Mouse (Mus musculus) retina, postnatal 7 days (tissue): Measurements from ENCODE around the gene Ubash3a.

ENCODE experiments used
- DNase-seq: peaks from one replicate; pipeline ENCODE4 v3.0.0-alpha.2; 2012; ENCODE audit warnings: low read depth, low spot score

Ubash3a gene

DNA sequence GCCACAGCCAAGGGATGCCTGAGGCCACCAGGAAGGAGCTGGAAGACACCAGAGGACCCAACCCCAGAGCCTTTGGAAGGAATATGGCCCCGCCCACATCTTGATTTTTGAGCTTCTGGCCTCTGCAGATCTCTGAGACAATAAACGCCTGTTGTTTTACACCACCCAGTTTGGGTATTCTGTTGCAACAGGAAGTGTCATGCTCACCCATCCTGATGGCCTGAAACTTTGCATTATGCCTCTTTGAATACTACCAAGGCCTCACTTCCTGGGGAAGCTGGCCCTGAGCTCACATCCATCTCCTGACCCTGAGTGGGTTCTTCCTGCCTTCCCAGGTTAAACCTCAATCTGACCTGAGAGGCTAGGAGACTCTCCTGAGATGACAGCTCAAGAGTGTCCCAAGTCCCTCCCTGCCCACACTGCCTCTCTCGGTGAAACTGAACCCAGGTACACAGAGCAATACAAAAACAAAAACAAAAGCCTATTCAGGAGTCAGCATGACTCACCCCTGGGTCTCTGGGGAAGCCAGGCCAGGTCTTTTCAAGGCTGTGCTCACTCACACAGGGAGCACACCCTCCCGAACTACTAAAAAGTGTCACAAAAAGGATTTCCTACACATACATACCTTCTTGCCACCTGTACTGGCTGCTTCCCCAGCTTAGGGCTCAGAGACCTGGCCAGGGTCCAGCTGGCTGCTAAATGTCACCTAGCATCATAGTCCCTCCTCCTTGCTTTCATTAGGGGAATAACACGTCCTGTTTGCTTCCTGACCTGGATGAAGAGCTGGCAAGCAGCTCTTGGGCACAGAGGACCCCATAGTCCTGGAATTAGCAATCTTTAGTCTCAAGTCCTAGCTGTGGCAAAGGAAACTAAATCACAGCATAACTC, 8.6 kb downstream of the Ubash3a start:
- DNase-seq, result no peak

DNA sequence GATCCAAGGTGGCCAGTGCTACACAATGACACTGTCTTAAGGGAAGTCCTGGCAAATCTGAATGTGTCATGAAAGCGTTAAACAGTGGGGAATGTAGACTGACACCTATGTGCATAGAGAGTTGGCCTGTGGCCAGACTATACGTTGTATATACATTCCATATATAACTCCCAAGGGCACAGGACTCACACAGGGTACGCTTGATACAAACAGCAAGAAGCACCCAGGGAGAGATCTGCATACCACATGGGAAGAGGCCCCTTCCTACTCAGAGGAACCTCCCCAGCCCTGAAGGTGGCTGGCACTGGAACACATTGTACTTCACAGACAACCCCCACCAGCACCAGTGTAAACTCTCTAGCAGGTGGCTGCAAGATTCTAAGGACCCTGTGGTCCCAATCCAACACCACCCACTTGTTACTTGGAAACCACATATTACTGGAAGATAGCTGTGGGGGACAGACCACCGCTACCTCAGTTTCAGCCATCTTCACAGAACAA, 15.2 kb downstream of the Ubash3a start:
- DNase-seq, result no peak

DNA sequence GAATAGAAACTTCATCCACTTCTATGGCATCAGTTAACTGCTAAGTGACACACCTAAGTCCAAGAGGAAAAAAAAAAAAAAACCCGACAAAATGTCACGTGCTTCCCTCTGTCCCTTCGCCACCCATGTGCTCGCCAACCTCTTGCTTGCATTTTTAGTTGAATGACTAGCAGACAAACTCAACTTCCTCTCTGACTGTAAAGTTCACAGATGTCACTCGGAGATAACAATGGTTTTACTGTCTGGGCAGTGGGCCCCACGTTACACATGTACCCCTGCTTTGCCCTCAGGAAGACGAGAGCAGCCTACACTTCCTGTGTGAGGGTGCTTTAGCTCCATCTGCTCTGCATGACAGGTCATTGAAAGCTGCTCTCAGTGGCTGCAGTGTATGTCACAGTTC, 16.2 kb downstream of the Ubash3a start:
- no peak for DNase-seq

DNA sequence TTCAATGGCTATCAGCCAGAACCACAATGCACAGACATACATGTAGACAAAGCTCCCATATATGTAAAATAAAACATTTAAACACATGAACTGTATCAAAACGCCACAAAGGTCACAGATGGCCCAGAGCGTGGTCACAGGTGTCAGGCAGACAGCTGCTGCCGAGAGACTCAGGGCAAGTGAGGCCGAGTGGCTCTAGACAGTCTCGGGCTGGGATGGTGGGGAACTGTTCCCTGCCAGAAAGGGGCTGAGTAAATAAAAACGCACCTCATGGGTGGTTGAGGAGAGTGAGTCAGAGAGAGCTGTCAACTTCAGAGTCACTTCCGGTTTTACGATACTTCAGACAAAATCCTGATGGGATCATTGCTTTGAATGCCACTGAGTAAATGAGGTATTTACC, 16.9 kb downstream of the Ubash3a start:
- no peak for DNase-seq

DNA sequence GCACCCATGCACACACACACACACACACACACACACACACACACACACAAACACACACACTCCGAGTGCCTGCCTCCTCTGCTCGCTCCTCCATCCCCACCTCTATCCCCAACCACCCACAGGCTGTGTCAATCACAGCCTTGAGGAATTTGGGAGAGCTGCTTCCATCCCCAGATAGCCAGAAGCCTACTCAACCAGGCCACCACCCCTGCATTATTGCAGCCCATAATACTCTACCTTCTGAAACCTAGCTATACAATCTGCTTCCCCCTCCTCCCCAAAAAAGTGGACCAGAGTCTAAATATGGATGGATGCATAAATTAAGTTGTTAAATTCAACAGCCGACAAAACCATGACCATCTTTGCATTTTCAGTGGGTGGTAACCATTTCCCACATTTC, 18.7 kb downstream of the Ubash3a start:
- DNase-seq, result no peak

DNA sequence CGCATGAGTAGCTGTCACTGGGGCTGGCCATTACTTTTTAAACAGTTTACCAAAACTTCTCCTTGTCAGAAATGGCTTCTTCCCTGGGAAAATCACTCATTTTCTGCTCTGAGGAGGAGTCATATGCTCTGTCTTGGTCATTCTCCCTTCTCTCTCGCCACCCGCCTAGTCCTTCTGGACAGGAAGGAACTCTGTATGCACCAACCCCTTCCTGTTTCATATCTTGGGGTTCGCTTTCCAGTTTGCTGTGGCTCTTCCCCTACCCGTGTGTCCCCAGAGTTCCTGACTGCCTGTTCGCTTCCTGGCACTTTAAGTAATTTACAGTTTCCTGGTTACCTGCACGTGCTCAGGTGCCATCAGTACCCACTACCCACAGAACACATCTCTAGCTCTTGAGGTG, 19.3 kb downstream of the Ubash3a start:
- DNase-seq, result no peak

DNA sequence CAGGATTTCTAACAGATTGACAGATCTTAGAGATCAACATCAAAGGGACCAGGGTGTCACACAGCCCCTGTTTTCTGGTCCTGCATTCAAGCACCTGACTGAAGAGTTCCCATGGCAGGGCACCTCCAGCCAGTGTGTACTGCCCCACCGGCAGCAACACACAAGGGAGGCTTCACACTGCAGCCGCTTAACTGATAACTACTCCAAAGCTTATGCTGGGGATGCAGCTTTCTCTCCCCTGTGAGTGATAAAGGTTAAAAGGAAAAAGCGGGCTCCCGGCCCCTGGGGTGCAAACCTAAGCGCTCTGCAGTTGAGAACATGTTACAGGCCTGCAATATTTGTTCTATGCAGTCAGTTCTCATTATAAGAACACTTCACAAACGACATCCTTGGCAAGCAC, 24.1 kb downstream of the Ubash3a start:
- no peak for DNase-seq

DNA sequence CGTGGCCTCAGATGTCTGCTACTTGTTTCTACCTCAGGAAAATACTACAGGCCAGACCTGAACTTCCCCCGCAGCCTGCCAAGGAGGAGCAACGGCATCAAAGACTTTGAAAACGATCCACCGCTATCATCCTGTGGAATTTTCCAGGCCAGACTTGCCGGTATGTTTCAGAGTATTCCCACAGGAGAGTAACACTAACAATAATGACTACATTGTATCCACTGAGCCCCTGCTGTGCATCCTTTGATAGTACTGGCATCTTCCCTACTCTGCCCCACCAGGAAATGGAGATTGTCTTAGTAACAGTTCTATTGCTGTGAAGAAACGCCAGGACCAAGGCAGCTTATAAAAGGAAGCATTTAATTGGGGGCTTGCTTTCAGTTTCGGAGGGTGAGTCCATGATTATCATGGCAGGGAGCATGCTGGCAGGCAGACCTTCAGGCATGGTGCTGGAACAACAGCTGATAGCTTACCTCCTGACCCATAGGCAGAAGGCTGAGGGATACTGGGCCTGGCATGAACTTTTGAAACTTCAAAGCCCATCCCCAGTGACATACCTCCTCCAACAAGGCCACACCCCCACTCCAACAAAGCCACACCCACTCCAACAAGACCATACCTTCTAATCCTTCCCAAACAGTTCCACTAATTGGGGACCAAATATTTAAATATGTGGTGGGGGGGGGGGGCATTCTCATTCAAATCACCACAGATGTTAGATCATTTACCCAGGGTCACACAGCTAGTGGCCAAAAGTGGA, 24.8 kb downstream of the Ubash3a start:
- DNase-seq, result no peak

DNA sequence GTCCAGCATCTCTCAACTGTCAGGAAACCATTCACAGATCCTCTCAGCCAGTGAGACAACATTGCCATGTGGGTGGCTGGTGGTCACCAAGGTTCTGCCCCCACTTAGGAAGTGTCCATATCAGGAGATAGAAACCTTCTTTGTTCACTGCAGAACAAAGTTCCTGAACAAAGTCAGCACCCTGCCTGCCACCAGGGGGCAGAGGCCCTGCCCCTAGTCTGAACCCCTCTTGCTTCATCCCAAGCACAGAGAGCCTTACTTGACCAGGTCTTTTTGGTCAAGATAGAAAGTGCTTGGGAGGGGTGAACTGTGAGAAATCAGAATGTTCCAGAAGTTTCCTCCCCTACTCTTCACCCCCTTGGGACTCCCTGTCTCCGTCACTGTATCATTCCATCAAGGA, 28.2 kb downstream of the Ubash3a start:
- no peak for DNase-seq

DNA sequence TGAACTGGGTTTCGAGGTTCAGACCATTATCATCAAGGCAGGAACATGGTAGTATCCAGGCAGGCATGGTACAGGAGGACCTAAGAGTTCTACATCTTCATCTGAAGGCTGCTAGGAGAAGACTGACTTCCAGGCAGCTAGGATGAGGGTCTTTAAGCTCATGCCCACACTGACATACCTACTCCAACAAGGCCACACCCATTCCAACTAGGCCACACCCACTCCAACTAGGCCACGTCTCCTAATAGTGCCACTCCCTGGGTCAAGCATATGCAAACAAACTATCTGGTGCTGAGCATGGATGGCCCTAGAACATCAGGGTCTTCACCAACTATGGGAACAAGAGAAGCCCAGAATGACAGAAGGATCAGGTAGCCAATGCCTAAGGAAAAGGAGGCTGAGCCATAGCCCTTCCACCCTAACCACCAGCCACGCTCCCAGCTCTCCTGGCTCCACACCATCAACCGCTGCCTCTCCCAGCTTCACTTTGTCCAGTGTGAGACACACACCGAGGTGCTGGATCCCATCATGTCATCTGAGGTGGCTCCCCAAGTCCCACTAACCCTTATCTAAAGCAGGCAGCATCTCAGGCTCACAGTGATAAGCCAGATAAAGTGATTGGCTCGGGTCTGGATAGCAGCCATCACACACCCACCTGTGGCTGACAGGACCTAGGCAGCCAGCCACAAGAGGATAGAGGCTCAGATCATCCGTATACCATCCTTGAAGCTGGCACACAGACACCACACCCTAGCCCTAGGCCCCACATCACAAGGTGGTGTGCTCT, 30.8 kb downstream of the Ubash3a start:
- no peak for DNase-seq

DNA sequence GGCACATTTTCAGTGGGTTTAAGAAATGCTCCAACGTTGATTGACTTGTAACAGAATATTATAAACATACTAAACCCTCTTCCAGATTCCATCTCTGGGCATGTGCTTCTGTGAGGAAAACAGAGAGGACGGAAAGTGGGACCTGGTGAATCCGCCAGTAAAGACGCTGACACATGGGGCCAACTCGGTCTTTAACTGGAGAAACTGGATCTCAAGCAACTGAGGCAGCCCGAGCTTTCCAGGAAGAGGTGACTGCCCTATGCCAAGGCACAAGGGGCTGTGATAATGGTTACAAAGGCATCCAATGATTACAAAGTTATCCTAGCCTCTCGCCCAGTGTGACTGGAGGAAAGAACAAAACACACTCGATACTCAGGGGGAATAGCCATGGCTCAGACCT, 33.5 kb downstream of the Ubash3a start:
- no peak for DNase-seq

DNA sequence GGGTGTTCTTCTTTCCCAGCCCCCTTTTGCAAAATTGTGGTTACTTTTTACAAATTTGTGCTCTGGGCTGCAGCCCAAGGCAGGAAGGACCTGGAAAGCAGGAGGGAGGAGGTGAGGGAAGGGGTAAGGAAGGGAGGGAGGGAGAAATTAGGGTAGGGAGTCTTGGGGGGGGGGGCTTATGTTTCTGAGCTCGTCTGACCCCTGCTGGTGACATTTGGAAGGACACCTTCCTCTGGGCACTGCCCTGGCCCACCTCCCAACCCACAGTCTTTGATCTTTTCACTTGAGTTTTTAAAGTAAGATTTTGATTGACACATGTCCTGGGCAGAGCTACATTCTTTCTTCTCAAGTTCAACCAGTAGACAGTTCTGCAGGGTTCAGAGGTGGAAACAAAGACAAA, 35.1 kb downstream of the Ubash3a start:
- DNase-seq, result no peak

DNA sequence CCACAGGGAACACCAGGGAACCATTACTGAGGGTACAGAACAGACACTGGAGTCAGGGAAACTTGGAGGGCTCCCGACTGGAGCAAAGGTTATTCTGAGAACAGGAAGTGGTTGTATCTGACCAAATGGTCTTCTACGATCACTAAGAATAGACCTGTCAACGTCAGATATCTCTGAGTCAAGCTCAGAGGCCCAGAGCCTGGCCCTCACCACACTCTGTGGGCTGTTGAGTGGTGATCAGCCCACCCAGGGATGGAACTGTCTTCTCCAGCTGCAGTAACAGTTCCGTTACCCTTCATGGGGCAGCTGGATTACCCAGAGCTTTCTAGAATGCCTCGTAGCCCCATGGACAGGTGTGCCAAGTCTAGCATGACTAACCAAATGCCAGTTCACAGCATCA, 37.6 kb downstream of the Ubash3a start:
- DNase-seq, result no peak

DNA sequence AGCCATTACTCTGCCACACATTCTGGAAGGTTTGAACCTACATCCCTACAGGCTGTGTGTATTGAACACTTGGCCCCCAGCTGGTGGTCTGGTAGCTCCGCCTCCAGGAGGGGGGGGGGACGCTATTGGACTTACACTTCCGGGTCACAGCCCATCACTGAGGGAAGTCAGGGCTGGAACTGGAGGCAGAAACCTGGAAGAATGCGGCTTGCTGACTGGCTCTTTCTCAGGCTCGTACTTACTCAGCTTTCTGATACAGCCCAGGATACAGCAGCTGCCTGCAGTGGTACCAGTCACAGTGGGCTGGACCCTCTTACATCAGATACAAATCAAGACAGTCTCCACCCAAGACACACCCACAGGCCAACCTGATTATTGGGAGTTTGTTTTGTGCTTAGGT, 39.5 kb downstream of the Ubash3a start:
- no peak for DNase-seq

DNA sequence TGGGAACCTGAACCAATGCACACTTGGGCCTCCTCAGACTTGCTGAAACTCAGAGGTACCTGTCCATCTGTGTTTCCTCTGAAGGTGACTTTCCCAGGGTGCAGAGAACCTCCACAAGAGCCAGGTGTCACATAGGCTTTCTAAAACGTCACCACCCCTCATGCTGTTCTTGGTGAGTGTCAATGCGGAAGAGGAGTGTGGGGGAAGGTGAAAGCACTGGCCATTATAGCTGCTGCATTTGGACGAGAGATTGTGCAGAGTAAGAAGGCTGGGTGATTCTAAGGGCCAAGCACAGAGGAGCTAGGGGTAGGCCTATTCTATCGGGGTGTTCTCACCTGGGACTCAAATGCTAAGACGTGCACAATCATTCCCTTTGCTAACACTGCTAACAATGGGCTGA, 46.3 kb downstream of the Ubash3a start:
- no peak for DNase-seq

DNA sequence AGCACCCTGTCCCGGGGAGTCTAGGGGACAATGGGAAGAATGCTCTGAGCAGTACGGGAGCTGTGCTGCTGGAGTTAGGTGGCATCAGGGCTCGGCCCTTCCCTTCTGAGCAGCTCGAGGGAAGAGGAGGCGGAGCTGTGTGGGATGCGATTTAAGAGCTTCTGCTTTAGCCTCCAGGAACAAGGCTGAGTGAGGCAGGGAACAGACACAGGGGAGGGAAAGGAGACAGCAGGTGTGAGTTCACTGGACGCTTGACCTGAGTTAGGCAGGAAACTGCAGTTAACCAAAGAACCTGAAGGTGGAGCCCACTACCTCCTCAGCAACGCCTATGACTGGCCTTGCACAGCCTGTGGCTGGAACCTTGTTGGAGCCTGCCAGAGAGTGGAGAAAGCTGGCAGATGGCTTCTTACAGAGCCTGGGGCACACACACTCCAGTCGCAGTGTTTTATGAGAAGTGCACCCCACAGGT, 46.8 kb downstream of the Ubash3a start:
- DNase-seq, result peak; percentile 58

DNA sequence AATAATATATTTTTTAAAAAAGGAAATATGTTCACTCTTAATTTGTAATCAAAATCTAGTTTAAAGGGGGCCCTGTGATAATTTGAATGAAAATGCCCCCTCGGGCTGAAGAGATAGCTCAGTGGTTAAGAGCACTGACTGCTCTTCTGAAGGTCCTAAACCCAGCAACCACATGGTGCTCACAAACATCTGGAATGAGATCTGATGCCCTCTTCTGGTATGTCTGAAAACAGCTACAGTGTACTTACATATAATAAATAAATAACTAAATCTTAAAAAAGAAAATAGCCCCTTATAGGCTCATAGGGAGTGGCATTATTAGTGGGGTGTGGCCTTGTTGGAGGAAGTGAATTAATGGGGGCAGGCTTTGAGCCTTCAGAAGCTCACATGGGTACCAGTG, 49.5 kb downstream of the Ubash3a start:
- no peak for DNase-seq

DNA sequence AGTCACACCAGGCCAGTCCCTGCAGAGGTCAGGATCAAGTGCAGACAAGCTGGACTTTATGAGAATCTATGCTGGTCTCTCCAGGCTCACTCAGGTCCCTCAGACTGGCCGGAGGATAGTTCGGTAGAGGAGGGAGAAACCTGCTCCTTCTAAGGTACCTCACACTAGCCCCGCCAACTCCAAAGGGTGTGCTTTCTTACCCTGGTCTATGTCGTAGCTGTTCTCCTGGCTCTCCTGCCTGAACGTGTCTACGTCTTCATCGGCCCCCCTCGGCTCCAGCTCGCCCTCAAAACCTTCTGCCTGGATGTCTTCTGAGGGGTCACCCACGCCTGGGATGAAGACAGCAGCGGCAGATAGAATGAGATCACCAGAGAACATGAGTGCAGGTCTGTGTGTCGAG, 50.2 kb downstream of the Ubash3a start:
- no peak for DNase-seq

DNA sequence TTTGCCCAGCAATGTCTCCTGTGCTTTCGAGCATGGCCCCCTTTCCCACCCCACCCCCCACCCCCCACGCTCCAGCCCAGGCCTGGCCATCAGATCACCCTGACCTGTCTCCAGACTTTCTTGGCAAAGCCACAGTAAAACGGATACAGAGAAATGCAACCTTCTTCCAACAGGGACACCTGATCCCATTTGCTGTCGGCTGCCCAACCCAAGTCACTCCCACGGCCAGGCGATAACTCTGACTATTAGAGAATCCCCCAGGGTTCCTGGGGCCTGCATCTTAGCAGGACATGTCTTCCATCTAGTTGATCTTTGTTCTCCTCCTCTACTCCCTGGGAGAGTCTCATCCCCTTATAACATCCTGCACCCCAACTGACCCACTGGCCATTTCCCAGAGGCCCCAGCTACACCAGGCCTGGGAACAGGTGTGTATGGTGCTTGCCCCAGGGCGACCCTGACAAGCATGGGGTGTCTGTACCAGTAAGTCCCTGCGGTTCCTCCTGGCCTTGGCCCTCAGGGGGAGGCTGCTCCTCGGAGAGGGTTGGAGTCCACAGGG, 50.7 kb downstream of the Ubash3a start:
- no peak for DNase-seq

DNA sequence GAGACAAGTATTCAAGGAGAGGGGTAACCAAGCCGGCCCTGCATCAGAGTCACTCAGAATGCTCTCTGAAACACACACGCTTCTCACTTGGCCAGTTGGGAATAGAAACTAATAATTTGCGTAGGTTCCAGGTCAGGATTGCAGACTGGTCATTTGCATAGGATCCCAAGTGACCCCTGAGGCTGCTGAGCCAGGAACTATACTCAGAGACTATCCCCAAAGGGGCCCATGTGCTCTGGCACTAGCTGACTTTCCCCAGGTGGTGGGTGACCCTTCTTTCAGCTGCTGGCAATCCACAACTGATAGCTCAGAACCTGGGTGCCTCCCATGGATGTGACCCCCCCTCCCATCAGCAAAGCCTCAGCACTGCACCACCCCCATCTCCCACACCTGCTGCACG, 51.5 kb downstream of the Ubash3a start:
- DNase-seq, result no peak

DNA sequence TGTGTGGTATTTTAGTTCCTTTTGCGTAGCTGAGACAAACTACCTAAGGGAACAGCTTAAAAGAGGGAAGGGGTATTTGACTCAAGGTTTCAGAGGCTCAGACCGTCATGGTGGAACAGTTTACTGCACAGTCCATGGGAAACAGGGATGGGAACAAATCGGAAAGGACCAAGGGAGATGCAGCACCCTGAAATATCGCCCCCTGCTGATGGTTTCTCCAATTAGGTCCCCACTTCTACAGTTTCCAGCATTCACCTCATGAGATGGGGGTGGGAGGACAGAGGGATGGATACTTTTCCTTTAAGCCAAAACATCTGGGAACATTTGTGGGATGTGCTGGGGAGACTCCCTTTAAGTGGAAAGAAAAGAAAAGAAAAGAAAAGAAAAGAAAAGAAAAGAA, 52.2 kb downstream of the Ubash3a start:
- no peak for DNase-seq

DNA sequence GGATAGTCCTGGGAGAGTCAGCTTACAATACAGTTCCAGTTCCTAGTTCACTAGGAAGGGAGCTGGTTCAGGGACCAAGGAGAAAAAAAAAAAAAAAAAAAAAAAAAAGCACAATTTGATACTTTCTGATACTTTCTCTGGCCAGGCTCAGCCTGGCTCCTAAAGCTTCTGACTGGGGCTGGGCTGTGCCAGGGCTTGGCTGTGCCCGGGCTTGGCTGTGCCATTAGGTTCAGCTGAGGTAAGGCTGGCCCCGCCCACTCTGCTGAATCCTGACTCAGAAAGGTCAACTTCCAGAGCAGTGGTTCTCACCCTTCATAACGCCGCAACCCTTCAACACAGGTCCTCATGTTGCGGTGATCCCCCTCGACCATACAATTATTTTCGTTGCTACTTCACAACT, 52.8 kb downstream of the Ubash3a start:
- no peak for DNase-seq
